Mouse (Mus musculus) MEL (cell line): ENCODE measurements around the gene Rac2. TPM values are rescaled to one million over a fixed set of nuclear protein-coding genes. Genes with fewer than 3 reads are reported as not detected.

ENCODE experiments used
- DNase-seq: peaks from one replicate; pipeline ENCODE4 v3.0.0; 2011; ENCODE audit warnings: low read depth, low spot score
- H3K27ac ChIP-seq: 2 replicates; pipeline ENCODE4 v1.5.1; 2012; ENCODE audit warnings: low read depth, mild to moderate bottlenecking, control low read depth, low read length, moderate library complexity; ENCODE audit not compliant: control insufficient read depth
- H3K27me3 ChIP-seq, 2 experiments: fragments of 150-350 bp in 1 of 2; sonication (generic) in 1 of 2; 2 replicates each; pipeline ENCODE4 v1.6.1; 2012; ENCODE audit warnings: low read length in 2 of 2, mild to moderate bottlenecking in 2 of 2, improper control_type of control experiment in 1 of 2, moderate library complexity in 1 of 2; ENCODE audit not compliant: insufficient read depth in 2 of 2, control insufficient read depth in 1 of 2
- H3K36me3 ChIP-seq, 2 experiments: 2 replicates each; pipeline ENCODE4 v1.6.1; 2012 to 2014; ENCODE audit warnings: low read length in 2 of 2, improper control_type of control experiment in 1 of 2, inconsistent platforms in 1 of 2, mild to moderate bottlenecking in 1 of 2; ENCODE audit not compliant: insufficient read depth in 2 of 2, control insufficient read depth in 1 of 2
- H3K4me1 ChIP-seq, 2 experiments: fragments of 150-350 bp in 1 of 2; sonication (generic) in 1 of 2; 2 replicates each; pipeline ENCODE4 v1.6.1; 2012; ENCODE audit warnings: low read length in 2 of 2, improper control_type of control experiment in 1 of 2, mild to moderate bottlenecking in 1 of 2; ENCODE audit not compliant: insufficient read depth in 2 of 2, control insufficient read depth in 1 of 2
- H3K4me3 ChIP-seq, 2 experiments: fragments of 150-350 bp in 1 of 2; sonication (generic) in 1 of 2; 2 replicates each; pipeline ENCODE4 v1.5.1; 2012; ENCODE audit warnings: low read depth in 2 of 2, low read length in 2 of 2, mild to moderate bottlenecking in 2 of 2, moderate library complexity in 2 of 2, control low read depth in 1 of 2, improper control_type of control experiment in 1 of 2; ENCODE audit not compliant: control insufficient read depth in 1 of 2, insufficient read depth in 1 of 2
- H3K79me2 ChIP-seq: 2 replicates; pipeline ENCODE4 v1.6.1; 2012; ENCODE audit warnings: mild to moderate bottlenecking, low read length, moderate library complexity; ENCODE audit not compliant: control insufficient read depth, poor library complexity, insufficient read depth
- H3K9ac ChIP-seq: 2 replicates; pipeline ENCODE4 v1.6.1; 2012; ENCODE audit warnings: low read depth, mild to moderate bottlenecking, control low read depth, low read length, moderate library complexity; ENCODE audit not compliant: control insufficient read depth, poor library complexity, severe bottlenecking
- H3K9me3 ChIP-seq: fragments of 150-350 bp; sonication (generic); replicated peaks from 2 replicates; pipeline ENCODE4 v1.6.1; 2012; ENCODE audit warnings: mild to moderate bottlenecking, low read length, improper control_type of control experiment, moderate library complexity; ENCODE audit not compliant: insufficient read depth
- CHD2 ChIP-seq: IDR thresholded peaks from 2 replicates; pipeline ENCODE4 v1.6.1; 2011; ENCODE audit warnings: low read length, improper control_type of control experiment
- CTCF ChIP-seq, 3 experiments: IDR thresholded peaks in 2 of 3; conservative IDR thresholded peaks in 1 of 3; 2 replicates each; pipeline ENCODE4 v1.5.1; 2011 to 2012; ENCODE audit warnings: low read length in 3 of 3, low read depth in 2 of 3, mild to moderate bottlenecking in 2 of 3, improper control_type of control experiment in 1 of 3, inconsistent platforms in 1 of 3, mixed read lengths in 1 of 3, moderate library complexity in 1 of 3; ENCODE audit not compliant: control insufficient read depth in 1 of 3, insufficient read depth in 1 of 3, poor library complexity in 1 of 3, severe bottlenecking in 1 of 3
- E2F4 ChIP-seq: IDR thresholded peaks from 2 replicates; pipeline ENCODE4 v1.6.1; 2011; ENCODE audit warnings: low read depth, low read length, improper control_type of control experiment, borderline replicate concordance
- ELF1 ChIP-seq: IDR thresholded peaks from 2 replicates; pipeline ENCODE4 v1.6.1; 2014; ENCODE audit warnings: low read depth, mild to moderate bottlenecking, inconsistent platforms, low read length, improper control_type of control experiment, moderate library complexity
- EP300 ChIP-seq, 2 experiments: IDR thresholded peaks; 2 replicates each; pipeline ENCODE4 v1.6.1; 2011; ENCODE audit warnings: improper control_type of control experiment in 2 of 2, low read length in 2 of 2, low read depth in 1 of 2, mild to moderate bottlenecking in 1 of 2
- ETS1 ChIP-seq: IDR thresholded peaks from 2 replicates; pipeline ENCODE4 v1.6.1; 2012; ENCODE audit warnings: low read depth, mild to moderate bottlenecking, inconsistent platforms, low read length, improper control_type of control experiment, moderate library complexity
- GABPA ChIP-seq: IDR thresholded peaks from 2 replicates; pipeline ENCODE4 v1.6.1; 2012; ENCODE audit warnings: low read depth, mild to moderate bottlenecking, inconsistent platforms, low read length, improper control_type of control experiment, moderate library complexity
- GATA1 ChIP-seq: IDR thresholded peaks from 2 replicates; pipeline ENCODE4 v1.6.1; 2011; ENCODE audit warnings: low read depth, low read length, improper control_type of control experiment
- HCFC1 ChIP-seq: IDR thresholded peaks from 2 replicates; pipeline ENCODE4 v1.6.1; 2012; ENCODE audit warnings: low read depth, mild to moderate bottlenecking, inconsistent platforms, low read length, improper control_type of control experiment, moderate library complexity
- MEF2A ChIP-seq: IDR thresholded peaks from 2 replicates; pipeline ENCODE4 v1.6.1; 2014; ENCODE audit warnings: low read depth, mild to moderate bottlenecking, inconsistent platforms, low read length, improper control_type of control experiment; ENCODE audit not compliant: poor library complexity, insufficient replicate concordance, severe bottlenecking; ENCODE audit errors: extremely low read depth
- MXI1 ChIP-seq: IDR thresholded peaks from 2 replicates; pipeline ENCODE4 v1.6.1; 2011; ENCODE audit warnings: mild to moderate bottlenecking, low read depth, low read length, improper control_type of control experiment
- MYC ChIP-seq: IDR thresholded peaks from 2 replicates; pipeline ENCODE4 v1.6.1; 2011; ENCODE audit warnings: low read depth, mild to moderate bottlenecking, low read length, improper control_type of control experiment, moderate library complexity
- NRF1 ChIP-seq: IDR thresholded peaks from 2 replicates; pipeline ENCODE4 v1.6.1; 2014; ENCODE audit warnings: low read depth, mild to moderate bottlenecking, inconsistent platforms, low read length, improper control_type of control experiment, moderate library complexity; ENCODE audit not compliant: poor library complexity, insufficient read depth, severe bottlenecking
- POLR2AphosphoS2 ChIP-seq: IDR thresholded peaks from 2 replicates; pipeline ENCODE4 v1.6.1; 2011; ENCODE audit warnings: low read length, improper control_type of control experiment
- RAD21 ChIP-seq: IDR thresholded peaks from 2 replicates; pipeline ENCODE4 v1.6.1; 2011; ENCODE audit warnings: mild to moderate bottlenecking, low read depth, low read length, improper control_type of control experiment
- RCOR1 ChIP-seq: IDR thresholded peaks from 2 replicates; pipeline ENCODE4 v1.6.1; 2012; ENCODE audit warnings: low read depth, mild to moderate bottlenecking, inconsistent platforms, low read length, improper control_type of control experiment
- SIN3A ChIP-seq: IDR thresholded peaks from 2 replicates; pipeline ENCODE4 v1.6.1; 2012; ENCODE audit warnings: low read length, improper control_type of control experiment, inconsistent platforms
- SMC3 ChIP-seq: IDR thresholded peaks from 2 replicates; pipeline ENCODE4 v1.6.1; 2011; ENCODE audit warnings: low read depth, low read length, improper control_type of control experiment
- TAL1 ChIP-seq: IDR thresholded peaks from 2 replicates; pipeline ENCODE4 v1.6.1; 2012; ENCODE audit warnings: mild to moderate bottlenecking, inconsistent platforms, low read length, moderate library complexity, mixed read lengths
- TBP ChIP-seq: IDR thresholded peaks from 2 replicates; pipeline ENCODE4 v1.8.0; 2011; ENCODE audit warnings: low read depth, low read length, improper control_type of control experiment
- USF1 ChIP-seq: IDR thresholded peaks from 2 replicates; pipeline ENCODE4 v1.6.1; 2014; ENCODE audit warnings: low read depth, mild to moderate bottlenecking, inconsistent platforms, low read length, improper control_type of control experiment, moderate library complexity
- ZC3H11A ChIP-seq: IDR thresholded peaks from 2 replicates; pipeline ENCODE4 v1.6.1; 2012; ENCODE audit warnings: low read depth, mild to moderate bottlenecking, inconsistent platforms, low read length, improper control_type of control experiment
- ZKSCAN1 ChIP-seq: IDR thresholded peaks from 2 replicates; pipeline ENCODE4 v1.6.1; 2012; ENCODE audit warnings: low read depth, mild to moderate bottlenecking, inconsistent platforms, low read length, improper control_type of control experiment, moderate library complexity
- ZMIZ1 ChIP-seq: IDR thresholded peaks from 2 replicates; pipeline ENCODE4 v1.6.1; 2012; ENCODE audit warnings: low read depth, mild to moderate bottlenecking, inconsistent platforms, low read length, improper control_type of control experiment, moderate library complexity
- ZNF384 ChIP-seq: IDR thresholded peaks from 2 replicates; pipeline ENCODE4 v1.6.1; 2012; ENCODE audit warnings: low read depth, mild to moderate bottlenecking, inconsistent platforms, low read length, improper control_type of control experiment
- polyA plus RNA-seq, 2 experiments: library from polyadenylated mRNA; stranded (reverse) in 1 of 2; unstranded in 1 of 2; fragments of >175 nt in 1 of 2; fragments of >200 nt in 1 of 2; gene quantifications; 2 replicates each; pipeline versions ENCODE4 v1.2.1 to v1.2.4; 2012; ENCODE audit warnings: low replicate concordance in 2 of 2, low read depth in 1 of 2; ENCODE audit not compliant: insufficient read length in 2 of 2, insufficient read depth in 1 of 2, missing spikeins in 1 of 2
- total RNA-seq: library from RNA; depleted of rRNA; stranded (reverse); fragments of 300-350 nt; gene quantifications from 2 replicates; pipeline ENCODE4 v1.2.3, GENCODE M21; 2012

Gene Rac2
- total and polyA plus RNA-seq, 3 experiments: 257 to 881 (median 772) TPM

DNA sequence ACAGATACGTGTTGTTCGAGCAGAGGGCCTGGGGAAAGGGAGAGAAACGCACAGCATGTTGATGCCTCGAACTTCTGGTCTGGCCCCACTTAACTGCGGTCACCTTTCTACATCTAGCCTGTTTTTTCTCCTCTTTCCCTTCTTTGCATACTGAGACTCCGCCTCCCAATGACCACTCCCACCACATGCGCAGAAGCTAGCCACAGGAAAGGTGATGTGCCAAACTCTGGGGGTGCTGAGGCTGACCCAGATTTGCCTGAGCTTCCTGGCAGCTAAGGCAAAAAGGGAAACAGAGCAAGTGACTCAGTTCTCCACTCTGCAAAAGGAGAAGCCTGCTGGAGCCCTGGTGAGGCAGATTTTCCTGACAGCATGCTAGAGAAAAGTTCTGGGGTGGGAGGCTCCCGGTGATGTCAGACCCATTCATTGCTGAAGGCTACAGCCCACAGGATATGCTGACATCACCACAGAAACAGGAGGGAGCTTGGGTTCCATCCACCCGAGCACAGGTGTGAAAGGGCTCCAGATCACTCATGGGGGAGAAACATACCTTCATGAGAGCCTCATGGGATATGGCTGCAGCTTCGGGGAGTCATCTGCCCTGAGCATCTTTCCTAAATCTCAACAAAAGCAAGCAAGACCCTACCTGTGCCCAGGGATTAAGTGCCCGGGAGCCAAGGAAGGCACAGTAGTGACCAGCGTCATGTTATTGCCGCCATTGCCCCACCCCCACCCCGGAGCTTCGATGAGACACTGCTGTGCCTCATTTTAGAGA, 19.3 kb upstream of the Rac2 start:
- H3K27ac ChIP-seq: no peak overlapping the region
- peaks cover 0 to 2% of the 10 kb centered on the region in 2 experiments; a peak in 2 of 4 replicates for H3K4me1 ChIP-seq
- H3K36me3 ChIP-seq: no peaks in the 10 kb centered on the region
- H3K27me3 ChIP-seq: no peaks in the 10 kb centered on the region
- no peaks in the 10 kb centered on the region for H3K9me3 ChIP-seq
- H3K9ac ChIP-seq: no peak overlapping the region
- TF ChIP-seq GATA1 (no peak), SIN3A (no peak), EP300 (IDR thresholded peaks at IDR 0.05; ENCODE audit: low read depth in 1 of 2, low read length in 2 of 2) (no peak), ZC3H11A (no peak), ZKSCAN1 (no peak), NRF1 (peak; percentile 31; the same call in 1 of the 2 replicates), POLR2AphosphoS2 (no peak)
- no peaks in the 10 kb centered on the region for H3K79me2 ChIP-seq
- no peak for DNase-seq
- no peak overlapping the region for H3K4me3 ChIP-seq

DNA sequence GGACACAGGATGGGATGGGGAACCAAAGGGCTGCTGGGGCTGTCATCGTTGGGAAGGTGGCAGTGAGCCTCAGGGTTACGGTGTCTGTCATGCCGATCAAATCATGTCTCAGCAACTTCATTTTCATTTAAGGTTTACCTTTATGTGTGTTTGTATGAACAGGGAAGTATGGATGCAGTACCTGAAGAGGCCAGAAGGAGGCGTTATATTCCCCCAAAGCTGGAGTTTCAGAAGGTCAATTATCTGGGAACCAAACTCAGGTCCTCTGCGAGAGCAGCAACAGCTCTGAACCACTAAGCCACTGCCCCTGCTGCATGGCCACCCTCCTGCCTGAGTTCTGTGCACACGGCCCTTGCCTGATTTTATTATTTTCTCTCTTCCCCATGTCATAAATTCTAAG, 18.2 kb upstream of the Rac2 start:
- H3K4me1 ChIP-seq: no peaks in the 10 kb centered on the region; a peak in 1 of 4 replicates
- TF ChIP-seq SIN3A (no peak), ZMIZ1 (no peak), MXI1 (no peak), NRF1 (no peak), TAL1 (no peak), POLR2AphosphoS2 (no peak), CTCF (IDR thresholded peaks at IDR 0.05 in 2 of 3, conservative IDR thresholded peaks at IDR 0.05 in 1 of 3; ENCODE audit: control insufficient read depth in 1 of 3, insufficient read depth in 1 of 3, low read depth in 2 of 3, low read length in 3 of 3, poor library complexity in 1 of 3, severe bottlenecking in 1 of 3) (peak in 2 of 3 experiments; percentile 62 to 83; a peak in 4 of 6 replicates), USF1 (no peak), ZNF384 (no peak), RCOR1 (no peak), RAD21 (peak; percentile 11), ELF1 (no peak), CHD2 (no peak), MYC (no peak), E2F4 (no peak), SMC3 (peak; percentile 50), TBP (no peak), ETS1 (no peak), ZC3H11A (no peak), HCFC1 (no peak), MEF2A (no peak), GABPA (no peak)
- TF ChIP-seq, all 39 proteins: peak for 3
- no peaks in the 10 kb centered on the region for H3K27me3 ChIP-seq
- H3K36me3 ChIP-seq: no peaks in the 10 kb centered on the region
- no peaks in the 10 kb centered on the region for H3K9me3 ChIP-seq
- peak; percentile 43 for DNase-seq
- H3K4me3 ChIP-seq: no peak overlapping the region
- no peaks in the 10 kb centered on the region for H3K79me2 ChIP-seq
- no peak overlapping the region for H3K9ac ChIP-seq
- no peak overlapping the region for H3K27ac ChIP-seq
